Mouse (Mus musculus): ENCODE results near the gene Btbd35f28. TPM values are rescaled to one million over a fixed set of nuclear protein-coding genes. Genes with fewer than 3 reads are reported as not detected.
"Not testable (repeated sequence)": the region's sequence is repeated elsewhere in the genome, so short reads cannot be mapped to it uniquely, and the experiment has no call there.

The Btbd35f28 gene
- total RNA-seq (2021) (not detected), polyA plus RNA-seq (2012; rRNA removed) (not detected in 2 replicates)
- long read RNA-seq = 0 reads

GRCm38 (mm10) chrX:4196276-4196675, at the start of gene Btbd35f28:
Gene Btbd35f28, plus strand, starts transcription at chrX:4196576.
- DNase-seq = not testable (repeated sequence)

Other genes with a start within 250 kb of the Btbd35f28 start
- gene Btbd35f16, start 239.6 kb upstream of the Btbd35f28 start, total RNA-seq (2021) = not detected
- gene Btbd35f16, start 239.6 kb upstream of the Btbd35f28 start, polyA plus RNA-seq (2012; rRNA removed) = not detected in 2 replicates
- gene Btbd35f3, start 158.9 kb upstream of the Btbd35f28 start, total RNA-seq (2021) = not detected
- not detected in 2 replicates for gene Btbd35f3, start 158.9 kb upstream of the Btbd35f28 start, polyA plus RNA-seq (2012; rRNA removed)
- not detected for gene Btbd35f20, start 94.7 kb downstream of the Btbd35f28 start, total RNA-seq (2021)
- gene Btbd35f20, start 94.7 kb downstream of the Btbd35f28 start, polyA plus RNA-seq (2012; rRNA removed) = not detected in 2 replicates
- gene Btbd35f17, start 174.1 kb downstream of the Btbd35f28 start, total RNA-seq (2021) = not detected
- not detected in 2 replicates for gene Btbd35f17, start 174.1 kb downstream of the Btbd35f28 start, polyA plus RNA-seq (2012; rRNA removed)